Mouse (Mus musculus) central nervous system, embryonic 18 days (tissue): ENCODE data around the gene Dcpp2. TPM values are rescaled to one million over a fixed set of nuclear protein-coding genes. Genes with fewer than 3 reads are reported as not detected.

Experiments
- polyA plus RNA-seq: library from polyadenylated mRNA; depleted of rRNA; stranded (reverse); fragments of >200 nt; gene quantifications from 2 replicates; pipeline ENCODE4 v1.2.3, GENCODE M21; 2012; rRNA removed

The Dcpp2 gene
- polyA plus RNA-seq: not detected in 2 replicates

GRCm38 (mm10) chr17:23880576-23880975 is at the start of gene Dcpp2, which contains the start of gene Dcpp1:
Dcpp2 (plus strand) TSS chr17:23880880.
Dcpp1 (plus strand) TSS chr17:23880876.

GRCm38 (mm10) chr17:23836006-23836575 is 44.6 kb upstream of the Dcpp2 start, which contains the start of gene Prss33:
Prss33 (minus strand) TSS chr17:23836056.

GRCm38 (mm10) chr17:23843812-23844273 is 36.8 kb upstream of the Dcpp2 start, which contains the start of the genes Prss32 and Prss41:
Prss32 (plus strand) TSS chr17:23843855.
Prss41 (minus strand) TSS chr17:23844172.

GRCm38 (mm10) chr17:23867756-23868155 is 12.9 kb upstream of the Dcpp2 start, which contains the start of gene Prss21:
Prss21 (plus strand) TSS chr17:23868056.

GRCm38 (mm10) chr17:23917158-23917557 is 36.5 kb downstream of the Dcpp2 start, which contains the start of gene Dcpp3:
Dcpp3 (plus strand) TSS chr17:23917458.

GRCm38 (mm10) chr17:23941372-23941771 is 60.7 kb downstream of the Dcpp2 start, which contains the start of gene Sbp:
Sbp (plus strand) TSS chr17:23941672.

Other genes starting within 250 kb of the Dcpp2 start
- 0.87 and 1.0 TPM in 2 replicates for gene Mmp25, start 235.6 kb upstream of the Dcpp2 start, polyA plus RNA-seq
- gene Bicdl2, start 220.4 kb upstream of the Dcpp2 start, polyA plus RNA-seq: 0.13 and 0.22 TPM in 2 replicates
- gene Hcfc1r1, start 207.3 kb upstream of the Dcpp2 start, polyA plus RNA-seq: 86.9 and 88.9 TPM in 2 replicates
- gene Thoc6, start 207.0 kb upstream of the Dcpp2 start, polyA plus RNA-seq: 28.9 and 33.0 TPM in 2 replicates
- 2.5 and 3.4 TPM in 2 replicates for gene Tnfrsf12a, start 203.4 kb upstream of the Dcpp2 start, polyA plus RNA-seq
- gene Cldn6, start 201.6 kb upstream of the Dcpp2 start, polyA plus RNA-seq: 0.54 and 0.72 TPM in 2 replicates
- gene Cldn9, start 196.9 kb upstream of the Dcpp2 start, polyA plus RNA-seq: 0.40 and 0.47 TPM in 2 replicates
- 0.17 and 0.32 TPM in 2 replicates for gene 1520401A03Rik, start 158.1 kb upstream of the Dcpp2 start, polyA plus RNA-seq
- gene Pkmyt1, start 154.5 kb upstream of the Dcpp2 start, polyA plus RNA-seq: 19.8 and 20.8 TPM in 2 replicates
- gene Paqr4, start 140.0 kb upstream of the Dcpp2 start, polyA plus RNA-seq: 33.9 and 34.7 TPM in 2 replicates
- gene Kremen2, start 135.0 kb upstream of the Dcpp2 start, polyA plus RNA-seq: 1.3 and 1.6 TPM in 2 replicates
- 80.5 and 83.9 TPM in 2 replicates for gene Flywch1, start 109.3 kb upstream of the Dcpp2 start, polyA plus RNA-seq
- gene Flywch2, start 94.8 kb upstream of the Dcpp2 start, polyA plus RNA-seq: 46.4 and 59.7 TPM in 2 replicates
- 446 and 518 TPM in 2 replicates for gene Srrm2, start 90.3 kb upstream of the Dcpp2 start, polyA plus RNA-seq
- 883 and 917 TPM in 2 replicates for gene Elob, start 51.7 kb upstream of the Dcpp2 start, polyA plus RNA-seq
- gene Prss33, start 44.8 kb upstream of the Dcpp2 start, polyA plus RNA-seq: 0.26 and 0.27 TPM in 2 replicates
- 1.6 and 1.8 TPM in 2 replicates for gene Prss32, start 37.0 kb upstream of the Dcpp2 start, polyA plus RNA-seq
- 1.6 and 1.7 TPM in 2 replicates for gene Prss41, start 36.7 kb upstream of the Dcpp2 start, polyA plus RNA-seq
- not detected in 2 replicates for gene Prss21, start 12.8 kb upstream of the Dcpp2 start, polyA plus RNA-seq
- not detected in 2 replicates for gene Dcpp1, start within 50 bp of the Dcpp2 start, polyA plus RNA-seq
- gene Dcpp3, start 36.6 kb downstream of the Dcpp2 start, polyA plus RNA-seq: not detected in 2 replicates
- gene Sbp, start 60.8 kb downstream of the Dcpp2 start, polyA plus RNA-seq: not detected in 2 replicates
- gene Sbpl, start 74.4 kb downstream of the Dcpp2 start, polyA plus RNA-seq: not detected in 2 replicates
- 0.45 and 0.56 TPM in 2 replicates for gene Prss30, start 99.7 kb downstream of the Dcpp2 start, polyA plus RNA-seq
- gene Prss22, start 117.2 kb downstream of the Dcpp2 start, polyA plus RNA-seq: 3.5 TPM in 1 of 2 replicates, not detected in the other
- 11.0 TPM in 1 of 2 replicates, not detected in the other for gene Prss27, start 157.3 kb downstream of the Dcpp2 start, polyA plus RNA-seq
- gene Kctd5, start 192.6 kb downstream of the Dcpp2 start, polyA plus RNA-seq: 76.6 and 78.1 TPM in 2 replicates